Mouse (Mus musculus): Measurements from ENCODE around the gene Inpp5d.

GRCm38 (mm10) chr1:87655101-87655500, 35.0 kb downstream of the Inpp5d start:
- TF ChIP-seq CTCF (IDR thresholded peaks at IDR 0.05; ENCODE audit: borderline replicate concordance, insufficient read depth, low read length) (no peak), POLR2A (IDR thresholded peaks at IDR 0.05; ENCODE audit: low read depth, low read length) (no peak)
